Mouse (Mus musculus): ENCODE data around the gene Mb. TPM values are rescaled to one million over a fixed set of nuclear protein-coding genes. Genes with fewer than 3 reads are reported as not detected.

The Mb gene
- polyA plus RNA-seq, 1 experiment from 2014 or later, result 139 TPM

DNA sequence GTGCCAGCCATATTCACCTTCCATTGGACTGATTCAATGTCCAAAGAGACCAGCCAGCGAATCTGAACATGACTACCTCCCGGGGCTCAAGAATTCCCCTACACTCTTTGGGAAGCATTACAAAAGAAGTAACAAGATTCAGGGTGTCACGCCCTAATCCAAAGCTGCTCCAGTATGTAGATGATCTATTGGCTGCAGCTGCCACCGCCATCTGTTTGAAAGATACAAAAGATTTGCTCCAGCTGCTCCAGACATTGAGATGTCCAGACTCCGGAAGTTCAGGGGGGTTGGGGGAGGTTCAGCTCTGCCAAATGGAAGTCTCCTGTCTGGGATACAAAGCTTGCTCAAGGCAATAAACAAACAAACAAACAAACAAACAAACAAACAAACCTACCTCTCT is 73.9 kb downstream of the Mb start:
- no peak for ATAC-seq (replicated peaks; ENCODE audit: insufficient number of reproducible peaks, low FRiP score, low TSS enrichment)
- no peaks in the 10 kb centered on the region for H3K36me3 ChIP-seq (ENCODE audit: control insufficient read depth, insufficient read depth, low read length)
- H3K4me3 ChIP-seq (ENCODE audit: low read depth, low read length), result no peak overlapping the region
- H3K9me3 ChIP-seq (replicated peaks; ENCODE audit: control insufficient read depth, low read length), result no peaks in the 10 kb centered on the region
- no peaks in the 10 kb centered on the region for H3K4me1 ChIP-seq (ENCODE audit: control insufficient read depth, insufficient read depth, low read length)
- H3K9ac ChIP-seq (ENCODE audit: low read depth, low read length), result no peak overlapping the region
- H3K27me3 ChIP-seq (ENCODE audit: control insufficient read depth, insufficient read depth, low read length), result no peaks in the 10 kb centered on the region
- no peak overlapping the region for H3K27ac ChIP-seq (ENCODE audit: low read depth, low read length)
- no peak overlapping the region for H3K4me2 ChIP-seq
- 71% methylated on average over 5 of the region's 5 CpGs for WGBS (ENCODE audit: insufficient replicate concordance)

DNA sequence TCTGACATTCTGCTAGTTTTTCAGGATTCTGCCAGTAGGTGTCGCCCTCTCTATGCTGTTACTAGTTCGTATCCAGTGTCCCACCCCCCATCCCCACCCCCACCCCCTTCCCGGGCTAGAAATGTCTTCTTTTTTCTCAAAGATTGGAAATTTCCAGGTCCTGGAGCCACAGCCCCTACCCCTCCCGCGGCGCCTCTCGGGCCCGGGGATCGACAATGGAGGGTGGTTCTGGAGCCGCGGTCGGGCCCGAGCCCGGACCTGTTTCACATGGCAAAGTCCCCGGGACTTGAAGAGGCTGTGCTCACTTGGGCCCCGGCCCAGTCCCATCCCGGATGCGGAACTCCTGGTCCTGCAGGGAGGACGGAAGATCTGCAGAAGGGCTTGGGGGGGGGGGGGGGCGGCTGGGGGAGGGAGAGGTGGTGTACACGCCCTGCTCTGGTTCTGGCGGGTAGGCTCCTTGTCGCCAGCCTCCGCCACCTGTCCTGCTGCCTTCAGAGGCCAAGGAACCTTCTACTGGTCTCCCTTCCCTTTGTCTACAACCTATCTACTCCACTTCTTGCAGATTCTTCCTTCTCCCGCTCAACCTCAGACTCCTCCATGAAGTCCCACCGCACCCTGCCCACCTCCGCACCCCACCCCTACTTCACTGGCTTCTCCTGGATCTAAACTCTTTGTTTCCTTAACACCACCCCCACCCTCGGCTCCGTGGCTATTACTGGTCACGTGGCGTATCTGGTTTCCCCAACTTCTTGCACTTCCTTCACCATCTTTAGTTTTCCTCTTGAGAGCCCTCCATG is 76.4 kb downstream of the Mb start:
- H3K9ac ChIP-seq (ENCODE audit: low read depth, low read length), result peak overlapping the region; percentile 79
- no peaks in the 10 kb centered on the region for H3K36me3 ChIP-seq (ENCODE audit: control insufficient read depth, insufficient read depth, low read length)
- peak overlapping the region; percentile 48 for H3K4me3 ChIP-seq (ENCODE audit: low read depth, low read length)
- peak overlapping the region; percentile 43; the same call in 1 of the 2 replicates for H3K27ac ChIP-seq (ENCODE audit: low read depth, low read length)
- 6% methylated on average over 29 of the region's 31 CpGs for WGBS (ENCODE audit: insufficient replicate concordance)
- H3K4me1 ChIP-seq (ENCODE audit: control insufficient read depth, insufficient read depth, low read length), result no peaks in the 10 kb centered on the region
- no peaks in the 10 kb centered on the region for H3K27me3 ChIP-seq (ENCODE audit: control insufficient read depth, insufficient read depth, low read length)
- no peaks in the 10 kb centered on the region for H3K9me3 ChIP-seq (replicated peaks; ENCODE audit: control insufficient read depth, low read length)
- H3K4me2 ChIP-seq, result peak overlapping the region; percentile 72
- ATAC-seq (replicated peaks; ENCODE audit: insufficient number of reproducible peaks, low FRiP score, low TSS enrichment), result peak; percentile 71; the same call in 1 of the 2 replicates

DNA sequence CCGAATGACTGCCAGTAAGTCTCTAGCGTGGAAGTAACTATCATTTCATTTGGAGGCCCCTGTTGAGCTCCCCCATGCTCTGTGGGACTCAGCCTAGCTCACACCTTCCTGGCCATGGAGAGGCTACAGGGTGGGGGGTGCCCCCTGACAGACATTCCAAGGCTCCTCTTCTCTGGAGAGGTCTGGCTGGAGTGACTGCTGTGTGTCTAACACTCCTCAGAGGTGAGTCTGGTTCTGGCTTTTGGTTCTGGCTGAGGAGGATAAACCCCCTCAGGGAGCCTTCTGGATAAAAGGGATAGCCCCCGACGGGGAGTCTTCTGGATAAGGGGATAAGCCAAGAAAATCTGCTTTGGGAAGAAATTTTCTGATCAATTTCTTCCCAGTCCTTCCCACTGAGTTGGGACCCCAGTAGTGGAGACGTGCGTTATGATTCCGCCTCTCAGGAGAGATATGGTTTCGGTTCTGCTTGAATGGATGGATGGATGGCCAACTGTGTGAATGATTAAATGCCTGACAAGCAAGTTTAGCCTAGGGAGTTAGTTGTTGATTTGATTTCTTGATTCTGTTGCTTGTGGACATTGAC is 77.1 kb downstream of the Mb start:
- Histone ChIP-seq H3K27ac (ENCODE audit: low read depth, low read length) (no peak overlapping the region), H3K4me1 (ENCODE audit: control insufficient read depth, insufficient read depth, low read length) (no peaks in the 10 kb centered on the region), H3K4me2 (peak overlapping the region; percentile 72; the same call in 1 of the 2 replicates), H3K27me3 (ENCODE audit: control insufficient read depth, insufficient read depth, low read length) (no peaks in the 10 kb centered on the region), H3K36me3 (ENCODE audit: control insufficient read depth, insufficient read depth, low read length) (no peaks in the 10 kb centered on the region), H3K9me3 (replicated peaks; ENCODE audit: control insufficient read depth, low read length) (no peaks in the 10 kb centered on the region), H3K4me3 (ENCODE audit: low read depth, low read length) (peak overlapping the region; percentile 48), H3K9ac (ENCODE audit: low read depth, low read length) (no peak overlapping the region)
- no peak for ATAC-seq (replicated peaks; ENCODE audit: insufficient number of reproducible peaks, low FRiP score, low TSS enrichment)
- WGBS (ENCODE audit: insufficient replicate concordance), result 26% methylated on average over 8 of the region's 8 CpGs

DNA sequence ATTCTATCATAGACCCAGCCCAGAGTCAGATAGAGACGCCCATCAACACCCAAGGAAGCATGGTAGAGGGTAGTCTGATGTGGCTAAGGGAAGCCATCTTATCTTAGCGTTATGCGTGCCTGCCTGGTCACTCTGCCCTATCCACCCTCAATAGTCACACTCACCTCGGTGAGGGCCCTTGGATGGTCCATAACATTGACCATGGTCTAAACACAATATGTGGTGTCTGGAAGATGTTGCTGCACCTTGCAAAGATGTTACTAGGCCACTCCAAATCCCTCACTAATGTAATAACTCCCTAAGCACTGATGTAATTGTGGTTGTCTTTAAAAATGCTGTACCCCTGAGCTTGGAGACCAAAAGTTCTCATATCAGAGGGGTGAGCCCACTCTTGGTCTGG is 77.8 kb downstream of the Mb start:
- WGBS (ENCODE audit: insufficient replicate concordance), result 79% methylated on average over 4 of the region's 4 CpGs
- no peak overlapping the region for H3K4me3 ChIP-seq (ENCODE audit: low read depth, low read length)
- H3K27me3 ChIP-seq (ENCODE audit: control insufficient read depth, insufficient read depth, low read length), result no peaks in the 10 kb centered on the region
- no peaks in the 10 kb centered on the region for H3K9me3 ChIP-seq (replicated peaks; ENCODE audit: control insufficient read depth, low read length)
- no peak overlapping the region for H3K4me2 ChIP-seq
- H3K36me3 ChIP-seq (ENCODE audit: control insufficient read depth, insufficient read depth, low read length), result no peaks in the 10 kb centered on the region
- no peak overlapping the region for H3K27ac ChIP-seq (ENCODE audit: low read depth, low read length)
- ATAC-seq (replicated peaks; ENCODE audit: insufficient number of reproducible peaks, low FRiP score, low TSS enrichment), result no peak
- no peak overlapping the region for H3K9ac ChIP-seq (ENCODE audit: low read depth, low read length)
- no peaks in the 10 kb centered on the region for H3K4me1 ChIP-seq (ENCODE audit: control insufficient read depth, insufficient read depth, low read length)

Other genes with a start within 250 kb of the Mb start
- gene Zfp251, start 179.2 kb downstream of the Mb start, polyA plus RNA-seq (2014; fragmentation: Nextera tagmentation; extraction: Ambion mirVana), result 13.9 and 17.0 TPM in 2 replicates
- 5.8 and 7.2 TPM in 2 replicates for gene Zfp7, start 171.4 kb downstream of the Mb start, polyA plus RNA-seq (2014; fragmentation: Nextera tagmentation; extraction: Ambion mirVana)
- gene Gm49527, start 171.3 kb downstream of the Mb start, polyA plus RNA-seq (2014; fragmentation: Nextera tagmentation; extraction: Ambion mirVana), result not detected in 2 replicates
- gene Zfp647, start 125.2 kb downstream of the Mb start, polyA plus RNA-seq (2014; fragmentation: Nextera tagmentation; extraction: Ambion mirVana), result 7.5 and 10.8 TPM in 2 replicates
- gene 1110038F14Rik, start 102.2 kb downstream of the Mb start, polyA plus RNA-seq (2014; fragmentation: Nextera tagmentation; extraction: Ambion mirVana), result 43.5 and 47.2 TPM in 2 replicates
- 0.16 and 0.52 TPM in 2 replicates for gene Apol6, start 5.9 kb downstream of the Mb start, polyA plus RNA-seq (2014; fragmentation: Nextera tagmentation; extraction: Ambion mirVana)

Data from heart, embryonic 11.5 days (tissue).